In the genomic region with DNA sequence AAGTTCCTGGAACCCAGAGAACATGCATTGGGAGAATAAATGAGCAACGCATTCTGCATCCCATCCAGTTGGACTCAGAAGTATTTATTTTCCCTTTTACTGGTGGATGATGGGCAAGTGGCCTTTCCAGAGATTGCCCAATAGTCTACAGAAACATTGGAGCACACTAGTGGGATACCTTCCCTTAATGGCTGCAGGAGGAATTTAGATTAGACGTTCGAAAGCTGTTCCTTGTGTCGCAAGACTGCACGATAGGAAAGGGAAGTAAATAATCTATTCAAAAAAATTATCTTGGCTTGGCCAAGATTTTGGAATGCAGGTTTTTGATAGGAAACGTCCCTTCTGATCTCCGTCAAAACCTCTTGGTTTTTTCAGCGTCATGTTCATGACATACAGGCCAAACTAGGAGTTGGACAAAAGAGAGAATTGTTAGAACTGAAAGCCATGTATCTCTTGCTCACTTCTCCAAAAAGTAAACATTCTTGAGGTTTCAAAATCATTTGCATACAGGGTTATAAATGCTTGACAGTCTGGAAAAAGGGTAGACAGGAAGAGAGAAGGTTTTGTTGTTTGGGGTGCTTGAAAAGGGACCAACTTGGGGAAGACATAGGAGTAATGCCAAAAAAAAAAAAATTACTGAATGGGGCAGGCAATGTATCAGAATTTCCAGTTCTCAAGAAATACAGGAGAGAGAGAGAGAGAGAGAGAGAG, we compare ENCODE assay signal across 8 mouse cellular contexts. TPM values are rescaled to one million over a fixed set of nuclear protein-coding genes. Genes with fewer than 3 reads are reported as not detected.
DNase-seq lines count a peak whose midpoint lies in the region; ATAC-seq lines count a peak whose summit lies in the region.

No protein-coding gene starts in this region.

- no peak for ATAC-seq in intestine, embryonic 15.5 days
- no peak for ATAC-seq in midbrain, embryonic 13.5 days

- peak; percentile 59 to 60 for DNase-seq in heart, adult 18-20 months
- DNase-seq in heart, postnatal 14 days = no peak
- no peak for DNase-seq in forebrain, embryonic 10.5 days (ENCODE audit: extremely low spot score, low spot score)
- DNase-seq in right cerebral cortex, adult 2 months (ENCODE audit: low spot score in 2 of 2) = no peak
- DNase-seq in embryo, embryonic 11 days = no peak
- no peak for DNase-seq in gastrocnemius, postnatal 10 days

- no peaks in the 10 kb centered on the region; the same call in 1 of the 2 replicates for H3K27me3 ChIP-seq in forebrain, embryonic 10.5 days (ENCODE audit: poor library complexity, severe bottlenecking)
- no peaks in the 10 kb centered on the region for H3K27me3 ChIP-seq in intestine, embryonic 15.5 days (replicated peaks)
- no peaks in the 10 kb centered on the region for H3K27me3 ChIP-seq in midbrain, embryonic 13.5 days

- peaks cover 28% of the 10 kb centered on the region for H3K4me1 ChIP-seq in forebrain, embryonic 10.5 days
- H3K4me1 ChIP-seq in intestine, embryonic 15.5 days (replicated peaks) = peaks cover 1% of the 10 kb centered on the region; the same call in 1 of the 2 replicates
- peaks cover 11% of the 10 kb centered on the region for H3K4me1 ChIP-seq in midbrain, embryonic 13.5 days (replicated peaks)

- H3K4me3 ChIP-seq in forebrain, embryonic 10.5 days = peak overlapping the region; percentile 94
- H3K4me3 ChIP-seq in intestine, embryonic 15.5 days (replicated peaks) = no peak overlapping the region
- H3K4me3 ChIP-seq in midbrain, embryonic 13.5 days (replicated peaks) = peak overlapping the region; percentile 96

- no peak overlapping the region for H3K9ac ChIP-seq in intestine, embryonic 15.5 days
- H3K9ac ChIP-seq in midbrain, embryonic 13.5 days (replicated peaks) = peak overlapping the region; percentile 99; the same call in 1 of the 2 replicates

- H3K9me3 ChIP-seq in forebrain, embryonic 10.5 days = no peaks in the 10 kb centered on the region
- H3K9me3 ChIP-seq in intestine, embryonic 15.5 days = no peaks in the 10 kb centered on the region
- H3K9me3 ChIP-seq in midbrain, embryonic 13.5 days = no peaks in the 10 kb centered on the region

- peak overlapping the region; percentile 98 for H3K27ac ChIP-seq in forebrain, embryonic 10.5 days
- peak overlapping the region; percentile 99; the same call in 1 of the 2 replicates for H3K27ac ChIP-seq in intestine, embryonic 15.5 days
- peak overlapping the region; percentile 99 for H3K27ac ChIP-seq in midbrain, embryonic 13.5 days

- 88% methylated on average over 8 of the region's 8 CpGs for WGBS in forebrain, embryonic 10.5 days
- 73% methylated on average over 8 of the region's 8 CpGs for WGBS in intestine, embryonic 15.5 days
- 82% methylated on average over 8 of the region's 8 CpGs for WGBS in midbrain, embryonic 13.5 days

- intact Hi-C loops in heart, postnatal 14 days (cut with DNase I) = loop anchor here (5.0 to 10.0 kb wide), 9 partner anchors 159 to 1084 kb away; no protein-coding TSS in a partner anchor

- peaks cover 5% of the 10 kb centered on the region for H3K36me3 ChIP-seq in forebrain, embryonic 10.5 days (replicated peaks)
- no peaks in the 10 kb centered on the region for H3K36me3 ChIP-seq in intestine, embryonic 15.5 days
- H3K36me3 ChIP-seq in midbrain, embryonic 13.5 days = no peaks in the 10 kb centered on the region

- peak overlapping the region; percentile 83 for H3K4me2 ChIP-seq in intestine, embryonic 15.5 days (replicated peaks)
- H3K4me2 ChIP-seq in midbrain, embryonic 13.5 days (replicated peaks) = peak overlapping the region; percentile 63

RNA-seq across cellular contexts. Expression of gene Cited2, which starts 2.0 kb away (rescaled TPM):
- total RNA-seq in heart, adult 18-20 months (2021) = 10 to 100 TPM; 41.5 to 55.5 TPM
- total RNA-seq in heart, postnatal 14 days (2021) = 10 to 100 TPM; 34.2 to 39.6 TPM
- 32.5 and 32.8 TPM in 2 replicates for polyA plus RNA-seq in forebrain, embryonic 10.5 days (2016; fragmentation: Nextera tagmentation; extraction: Ambion mirVana)
- 48.9 and 49.5 TPM in 2 replicates for polyA plus RNA-seq in intestine, embryonic 15.5 days (2015; fragmentation: Nextera tagmentation; extraction: Ambion mirVana)
- 77.0 and 81.0 TPM in 2 replicates for polyA plus RNA-seq in midbrain, embryonic 13.5 days (2015; fragmentation: Nextera tagmentation; extraction: Ambion mirVana)
- total RNA-seq in gastrocnemius, postnatal 10 days (2021) = 10 to 100 TPM; 31.6 to 35.8 TPM

Comparison
In these comparisons a context has a peak if more than half of its experiments do, and no peak if none do; other contexts are left out.
1. DNase-seq: peak in heart, adult 18-20 months (2 of 2); none in heart, postnatal 14 days (0 of 2), forebrain, embryonic 10.5 days (single experiment), right cerebral cortex, adult 2 months (0 of 2), embryo, embryonic 11 days (single experiment) and gastrocnemius, postnatal 10 days (single experiment).
2. Peak in every context shown above with its lines, with median percentiles within 50 percentile points of each other: H3K27ac ChIP-seq.